Mouse (Mus musculus): ENCODE measurements around the gene Gm21411. TPM values are rescaled to one million over a fixed set of nuclear protein-coding genes. Genes with fewer than 3 reads are reported as not detected.
"Not testable (repeated sequence)": the region's sequence is repeated elsewhere in the genome, so short reads cannot be mapped to it uniquely, and the experiment has no call there.

The Gm21411 gene
- total RNA-seq (2021): not detected
- long read RNA-seq, experiment 1: 0 reads
- long read RNA-seq, experiment 2: 0 reads

GRCm38 (mm10) chr4:146909386-146910137 lies at the start of gene Gm21411:
Gene Gm21411, minus strand, starts transcription at chr4:146909590.
- H3K27ac ChIP-seq; H3K4me3 ChIP-seq; intact Hi-C loops (cut with DNase I); DNase-seq (ENCODE audit: extremely low spot score in 1 of 2, low spot score in 2 of 2): not testable (repeated sequence)

- intact Hi-C loops (cut with DNase I); H3K4me3 ChIP-seq; H3K27ac ChIP-seq; DNase-seq (ENCODE audit: extremely low spot score in 1 of 2, low spot score in 2 of 2): not testable (repeated sequence)
Observed at GRCm38 (mm10) chr4:146941691-146942090, 32.3 kb upstream of the Gm21411 start.

- Histone ChIP-seq H3K27ac (no peak overlapping the region), H3K4me3 (no peak overlapping the region)
- intact Hi-C loops (cut with DNase I): no loop called here
- no peak for TF ChIP-seq CTCF (IDR thresholded peaks at IDR 0.05)
- DNase-seq (ENCODE audit: extremely low spot score in 1 of 2, low spot score in 2 of 2): no peak
Observed at GRCm38 (mm10) chr4:146932311-146933082, 23.1 kb upstream of the Gm21411 start.

- no peak overlapping the region for H3K27ac ChIP-seq
- intact Hi-C loops (cut with DNase I): no loop called here
- no peak overlapping the region for H3K4me3 ChIP-seq
- no peak for TF ChIP-seq CTCF (IDR thresholded peaks at IDR 0.05)
- no peak for DNase-seq (ENCODE audit: extremely low spot score in 1 of 2, low spot score in 2 of 2)
Observed at GRCm38 (mm10) chr4:146915196-146915595, 5.8 kb upstream of the Gm21411 start.

- DNase-seq (ENCODE audit: extremely low spot score in 1 of 2, low spot score in 2 of 2); H3K4me3 ChIP-seq; intact Hi-C loops (cut with DNase I); H3K27ac ChIP-seq: not testable (repeated sequence)
Observed at GRCm38 (mm10) chr4:146908131-146908530, 1.3 kb downstream of the Gm21411 start.

GRCm38 (mm10) chr4:146904782-146905181 lies 4.6 kb downstream of the Gm21411 start:
- H3K4me3 ChIP-seq; DNase-seq (ENCODE audit: extremely low spot score in 1 of 2, low spot score in 2 of 2); intact Hi-C loops (cut with DNase I); H3K27ac ChIP-seq: not testable (repeated sequence)

- H3K27ac ChIP-seq; H3K4me3 ChIP-seq; DNase-seq (ENCODE audit: extremely low spot score in 1 of 2, low spot score in 2 of 2); intact Hi-C loops (cut with DNase I): not testable (repeated sequence)
Observed at GRCm38 (mm10) chr4:146903126-146903525, 6.3 kb downstream of the Gm21411 start.

Other genes with a start within 250 kb of the Gm21411 start
- gene Zfp989, start 62.4 kb upstream of the Gm21411 start, total RNA-seq (2021): not detected
- gene Rex2, start 112.3 kb upstream of the Gm21411 start, total RNA-seq (2021): under 1 TPM in 1 of 2 experiments, not detected in 1; 0.50 TPM
- gene Zfp991, start 222.4 kb upstream of the Gm21411 start, total RNA-seq (2021): 1 to 10 TPM; 7.8 to 8.2 TPM